Mouse (Mus musculus): ENCODE results near the gene Lbx1.

Gene Lbx1

GRCm38 (mm10) chr19:45234191-45234770 is 1.3 kb downstream of the Lbx1 start:
- DNase-seq (ENCODE audit: low spot score in 2 of 2) = no peak

- DNase-seq (ENCODE audit: low spot score in 2 of 2) = no peak
Measured at GRCm38 (mm10) chr19:45233496-45234127, 2.0 kb downstream of the Lbx1 start.

DNA sequence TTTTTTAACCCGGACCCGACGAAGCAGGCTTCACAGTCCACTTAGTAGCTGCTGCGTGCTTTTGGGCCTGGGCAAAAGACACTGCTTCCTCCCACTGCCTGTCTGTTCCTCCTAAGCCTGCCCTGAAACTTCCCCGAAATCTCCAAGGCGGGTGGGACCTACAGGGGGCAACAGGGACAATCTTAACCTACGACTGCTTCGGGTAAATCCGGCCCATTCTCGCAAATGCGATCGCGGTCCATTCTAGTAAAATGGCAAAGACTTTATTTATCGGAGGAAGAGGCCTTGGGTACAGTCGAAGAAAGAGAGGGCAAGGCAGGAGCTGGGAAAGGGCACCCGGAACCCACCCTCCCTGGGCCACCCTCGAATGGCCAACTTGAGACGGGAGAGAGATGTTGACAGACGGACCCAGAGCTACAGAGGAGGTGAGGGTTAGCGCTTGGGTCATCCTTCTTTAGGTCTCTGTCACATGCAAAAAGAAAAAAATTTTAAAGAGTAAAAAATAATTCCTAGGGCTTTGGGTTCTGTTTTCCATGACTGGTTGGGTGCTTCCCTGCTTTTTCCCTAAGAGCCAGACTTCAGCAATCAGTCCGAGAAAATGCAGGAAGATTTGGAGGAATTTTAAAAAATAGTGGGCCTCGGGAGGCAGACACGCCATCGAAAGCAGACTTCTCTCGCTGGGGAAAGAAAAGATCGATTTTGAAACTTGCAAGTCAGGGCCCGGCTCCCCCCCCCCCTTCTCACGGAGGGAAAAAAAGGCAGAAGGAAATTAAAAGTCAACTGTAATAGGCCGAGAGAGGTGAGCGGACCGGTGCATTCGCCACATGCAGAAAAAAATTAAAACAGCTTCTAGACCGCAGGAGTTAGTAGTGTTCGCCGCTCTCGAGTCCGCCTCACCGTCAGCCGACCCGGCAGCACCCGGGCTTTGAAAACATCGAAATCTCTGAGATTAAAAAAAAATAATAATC is 2.9 kb downstream of the Lbx1 start:
- no peak for DNase-seq (ENCODE audit: low spot score in 2 of 2)

DNA sequence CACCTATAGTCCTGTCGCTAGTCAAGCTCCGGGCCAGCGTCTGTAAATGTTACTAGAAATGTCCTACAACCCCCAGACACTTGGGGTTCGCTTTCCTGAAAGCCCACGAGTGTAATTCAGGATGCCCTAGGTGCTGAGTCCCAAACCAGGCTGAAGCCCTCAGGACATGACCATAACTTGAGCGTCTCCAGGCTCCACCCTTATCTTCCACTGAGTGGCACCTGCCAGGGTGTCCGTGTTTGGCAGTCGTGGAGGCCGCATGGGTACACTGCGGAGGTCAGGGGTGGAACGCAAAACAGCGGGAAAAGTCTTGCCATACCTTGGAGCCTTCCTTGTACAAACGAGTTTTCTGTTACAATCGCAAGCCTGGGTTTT is 3.6 kb downstream of the Lbx1 start:
- no peak for DNase-seq (ENCODE audit: low spot score in 2 of 2)

DNA sequence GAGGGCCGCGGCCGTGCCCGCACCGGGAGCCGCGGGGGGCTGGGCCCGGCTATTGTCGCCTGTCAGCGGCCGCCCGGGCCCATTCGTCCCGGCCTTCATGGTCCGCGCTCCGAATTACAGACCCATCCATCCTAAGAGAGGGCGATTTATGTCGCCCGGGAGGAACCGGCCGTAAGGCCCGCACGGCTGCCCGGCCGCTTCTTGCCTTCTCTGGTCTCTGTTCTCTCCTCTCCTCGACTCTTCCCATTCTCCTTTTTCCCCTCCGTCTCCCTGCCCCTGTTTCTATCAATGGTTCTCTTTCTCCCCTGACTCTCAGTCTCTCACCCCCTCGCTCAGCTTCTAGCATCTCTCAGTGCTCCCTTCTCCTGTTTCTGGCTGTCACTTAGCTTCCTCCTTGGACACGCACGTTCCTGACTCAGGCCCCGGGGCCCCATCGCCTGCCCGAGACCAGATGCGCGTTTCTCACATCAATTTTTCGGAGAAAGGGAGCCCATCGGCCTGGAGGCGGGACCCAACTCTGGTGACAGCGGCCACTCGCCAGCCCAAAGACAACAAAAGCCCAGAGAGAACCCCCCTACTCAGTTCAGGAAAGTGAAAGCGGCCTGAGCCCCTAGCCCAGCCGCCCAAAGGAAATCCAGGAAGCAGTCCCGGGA is 4.1 kb downstream of the Lbx1 start:
- no peak for DNase-seq (ENCODE audit: low spot score in 2 of 2)

DNA sequence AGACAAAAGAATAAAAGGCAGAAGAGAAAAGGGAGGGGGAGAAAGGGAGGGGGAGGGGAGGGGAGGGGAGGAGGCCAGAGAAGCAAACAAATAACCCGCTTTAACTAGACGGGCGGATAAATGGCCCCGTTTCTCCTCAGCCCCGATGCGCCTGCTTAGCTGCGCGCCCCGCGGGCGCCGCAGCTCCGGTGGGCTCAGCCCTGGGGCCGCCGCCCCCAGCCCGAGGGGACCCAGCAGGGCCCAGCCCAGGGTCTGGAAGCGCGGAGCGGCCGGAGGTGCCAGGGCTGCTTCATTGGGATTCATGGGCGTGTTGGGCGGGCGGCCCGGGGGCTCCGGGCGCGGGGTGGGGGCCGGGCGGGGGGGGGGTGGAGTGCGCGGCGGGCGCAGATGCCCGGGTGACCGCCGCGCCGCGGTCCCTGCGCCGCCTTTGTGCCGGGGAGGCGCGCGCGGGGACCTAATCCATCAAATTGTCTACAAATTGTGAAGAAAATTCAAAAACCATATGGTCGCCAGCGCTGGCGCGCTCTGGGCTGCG is 4.7 kb downstream of the Lbx1 start:
- DNase-seq (ENCODE audit: low spot score in 2 of 2) = no peak

DNA sequence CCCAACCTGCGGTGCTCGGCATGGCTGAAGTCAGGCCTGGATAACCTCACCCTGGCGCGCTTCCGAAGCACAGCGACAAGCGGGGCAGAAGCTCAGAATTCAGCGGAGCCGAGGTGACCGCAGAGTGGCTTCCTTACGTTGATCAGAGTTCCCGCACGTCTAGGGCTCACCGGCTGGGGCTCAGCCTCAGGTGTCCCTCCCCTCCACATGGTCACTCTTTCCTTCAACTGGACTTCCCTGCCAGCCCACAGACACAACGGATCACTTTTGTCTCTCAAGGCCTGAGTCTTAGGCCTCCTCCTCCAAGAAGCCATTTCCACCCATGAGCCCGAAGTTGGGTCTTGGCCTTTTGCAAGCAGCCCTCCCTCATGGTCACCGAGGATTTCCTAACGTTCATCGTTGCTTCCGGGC is 5.4 kb downstream of the Lbx1 start:
- DNase-seq (ENCODE audit: low spot score in 2 of 2) = no peak

- peak in 1 of 2 experiments; percentile 48 for DNase-seq (ENCODE audit: low spot score in 2 of 2)
Measured at GRCm38 (mm10) chr19:45229378-45230135, 6.1 kb downstream of the Lbx1 start.

DNA sequence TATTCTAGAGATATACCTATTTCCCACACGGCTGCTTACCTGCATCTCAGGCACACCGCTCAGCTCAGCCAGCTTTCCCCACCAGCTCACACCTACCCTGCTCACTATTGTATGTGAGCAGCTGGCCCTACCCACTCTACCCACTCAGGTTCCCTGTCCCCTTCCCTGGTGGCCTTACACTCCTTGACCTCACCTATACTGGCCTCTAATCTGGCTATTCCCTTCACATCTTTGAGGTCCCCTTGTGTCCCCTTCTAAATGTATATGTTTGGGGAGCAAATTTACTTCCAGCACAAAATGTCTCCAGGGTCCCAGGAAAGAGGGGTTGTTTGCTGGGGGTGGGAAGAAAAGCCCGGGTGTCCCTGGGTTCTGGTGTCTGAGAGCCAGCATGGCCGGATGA is 6.8 kb downstream of the Lbx1 start:
- DNase-seq (ENCODE audit: low spot score in 2 of 2) = no peak

- no peak for DNase-seq (ENCODE audit: low spot score in 2 of 2)
Measured at GRCm38 (mm10) chr19:45228097-45228496, 7.5 kb downstream of the Lbx1 start.

- no peak for DNase-seq (ENCODE audit: low spot score in 2 of 2)
Measured at GRCm38 (mm10) chr19:45227671-45228070, 7.9 kb downstream of the Lbx1 start.

DNA sequence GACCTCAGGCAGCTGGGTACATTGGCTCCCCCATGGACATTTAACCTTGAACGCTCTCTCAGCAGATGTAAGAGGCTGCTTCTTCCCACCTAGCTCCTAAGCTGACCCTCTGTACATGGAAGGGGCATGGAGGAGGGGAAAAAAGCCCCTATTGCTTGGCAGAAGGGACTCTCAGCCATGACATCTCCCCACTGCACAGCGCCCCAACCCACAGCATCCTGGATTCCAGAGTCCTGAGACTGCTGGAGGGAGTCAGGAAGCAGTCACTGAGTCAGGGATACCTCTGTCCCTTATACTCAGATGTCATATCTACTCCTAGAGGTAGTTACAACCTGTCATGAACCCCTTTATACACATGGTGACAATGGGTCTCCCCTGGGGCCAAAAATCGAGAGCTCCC is 8.6 kb downstream of the Lbx1 start:
- no peak for DNase-seq (ENCODE audit: low spot score in 2 of 2)

DNA sequence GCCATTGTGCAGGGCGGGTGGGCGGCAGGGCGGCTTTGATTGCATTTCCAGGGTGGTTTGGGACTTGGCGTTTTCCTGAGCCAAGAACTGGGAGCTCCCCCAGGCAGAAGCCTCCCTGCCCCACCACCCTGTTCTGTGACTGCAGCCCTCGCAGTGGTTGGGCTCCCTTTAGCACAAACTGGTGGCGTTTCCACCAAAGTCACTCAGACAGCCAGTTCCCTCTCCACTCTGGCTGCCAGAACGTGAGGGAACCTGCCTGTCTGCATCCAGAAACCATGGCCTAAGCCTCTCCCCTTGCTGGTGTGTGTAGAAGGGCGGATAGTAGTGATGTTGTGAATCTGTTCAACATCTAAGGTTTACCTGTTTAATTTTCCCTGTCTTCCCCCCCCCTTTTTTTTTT is 9.4 kb downstream of the Lbx1 start:
- no peak for DNase-seq (ENCODE audit: low spot score in 2 of 2)

- no peak for DNase-seq (ENCODE audit: low spot score in 2 of 2)
Measured at GRCm38 (mm10) chr19:45225130-45225529, 10.5 kb downstream of the Lbx1 start.

- no peak for DNase-seq (ENCODE audit: low spot score in 2 of 2)
Measured at GRCm38 (mm10) chr19:45224286-45224559, 11.4 kb downstream of the Lbx1 start.

GRCm38 (mm10) chr19:45223413-45224285 is 12.0 kb downstream of the Lbx1 start:
- no peak for DNase-seq (ENCODE audit: low spot score in 2 of 2)

GRCm38 (mm10) chr19:45222141-45222782 is 13.3 kb downstream of the Lbx1 start:
- no peak for DNase-seq (ENCODE audit: low spot score in 2 of 2)

DNA sequence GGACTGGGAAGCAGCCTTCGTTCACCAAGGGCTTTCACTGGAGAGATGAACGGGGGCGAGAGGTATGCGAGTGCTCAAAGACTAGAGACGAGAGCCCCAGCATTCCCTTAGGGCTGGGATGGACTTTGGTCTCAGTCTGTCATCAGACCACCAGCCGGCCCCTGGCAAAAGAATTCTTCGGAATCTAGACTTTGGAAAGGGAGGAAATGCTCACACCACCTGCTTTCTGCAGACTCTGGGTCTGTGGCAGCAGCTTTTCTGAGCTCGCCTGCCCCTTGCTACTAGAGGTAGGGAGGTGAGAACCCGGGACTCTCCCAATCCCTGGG is 14.2 kb downstream of the Lbx1 start:
- no peak for DNase-seq (ENCODE audit: low spot score in 2 of 2)

DNA sequence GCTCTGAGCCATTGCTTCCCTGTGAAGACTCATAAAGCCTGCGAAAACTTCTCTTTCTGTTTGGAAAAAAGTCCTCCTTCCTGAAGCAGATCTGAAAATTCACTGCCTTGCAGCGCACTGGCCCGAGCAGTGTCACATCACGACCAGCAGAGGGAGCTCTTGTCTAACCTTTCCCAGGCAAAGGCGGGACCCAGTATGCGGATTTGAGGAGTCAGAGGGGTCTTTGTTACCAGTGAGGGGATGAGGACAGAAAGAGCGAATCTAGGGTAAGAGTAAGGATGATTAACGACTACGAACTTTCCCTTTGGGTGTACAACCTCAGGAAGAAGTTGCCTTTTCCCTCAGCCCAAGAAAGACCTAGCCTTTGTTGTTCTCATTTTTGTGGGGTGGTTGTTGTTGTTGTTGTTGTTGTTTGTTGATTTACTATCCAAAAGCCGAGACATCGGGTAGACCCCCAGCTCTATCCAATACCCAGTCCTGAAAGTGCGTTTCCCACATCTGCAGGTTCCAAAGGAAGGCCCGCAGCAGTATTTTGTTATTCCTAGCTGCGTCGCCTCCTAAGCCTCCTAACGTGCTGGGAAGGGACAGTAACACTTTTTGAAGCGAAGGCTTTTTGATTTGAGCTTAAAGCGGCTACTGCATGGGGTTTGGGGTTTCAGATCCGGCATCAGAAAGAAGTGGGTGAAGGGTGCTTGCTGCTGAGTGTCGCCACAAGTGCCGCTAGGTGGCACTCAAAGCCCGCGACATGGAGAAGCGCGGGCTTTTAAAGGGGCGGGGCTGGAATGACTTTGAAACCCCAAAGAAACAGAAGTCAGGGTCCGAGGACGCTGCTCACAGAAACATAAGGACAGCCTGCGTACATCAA is 14.8 kb downstream of the Lbx1 start:
- peak; percentile 58 to 80 for DNase-seq (ENCODE audit: low spot score in 2 of 2)

Measured in spleen, postnatal 10 days (tissue).